Mouse (Mus musculus) ovary, postnatal 10 days (tissue): ENCODE results near the gene Srsy.
"Not testable (repeated sequence)": the region's sequence is repeated elsewhere in the genome, so short reads cannot be mapped to it uniquely, and the experiment has no call there.

Experiments used
- DNase-seq: peaks from one replicate; pipeline ENCODE4 v3.0.0; 2022; ENCODE audit warnings: low spot score

Gene Srsy

DNA sequence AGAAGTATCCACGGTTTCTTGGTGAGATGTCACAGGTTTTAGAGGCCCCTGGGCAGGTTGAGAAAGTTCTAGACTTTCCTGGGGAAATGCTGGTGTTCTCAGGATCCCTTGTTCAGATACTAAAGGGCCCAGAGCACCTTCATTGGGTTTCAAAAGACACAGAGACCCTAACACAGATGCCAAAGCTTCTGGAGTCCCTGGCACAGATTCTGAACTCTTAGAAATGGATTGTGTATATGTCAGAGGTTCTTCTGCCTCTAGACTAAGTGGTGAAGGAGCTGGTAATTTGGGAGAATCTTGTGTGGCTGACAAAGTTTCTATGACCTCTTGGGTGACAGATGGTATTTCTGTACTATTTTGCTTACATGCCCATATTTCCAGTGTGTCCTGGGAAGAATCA lies at the start of gene Srsy:
Gene Srsy (minus strand): TSS at position 101 of the 400 bp plus-strand sequence.
- DNase-seq = not testable (repeated sequence)
